Comparison of ENCODE assay signal across 13 mouse cellular contexts in genomic region chr5:45154936-45155335, GRCm38 (mm10).
"Had no signal": no experiment of that assay in that cellular context is flagged by ENCODE, and none has a peak within 500 bp of the region (broad histone marks: within the 10 kb centered on the region; RNA-seq: fewer than 3 reads in every experiment).

No protein-coding gene starts in this region.

- H3K4me3 ChIP-seq: midbrain, embryonic 12.5 days; midbrain, embryonic 15.5 days; myocyte; neural tube, embryonic 13.5 days had no signal

- H3K9me3 ChIP-seq: midbrain, embryonic 12.5 days; midbrain, embryonic 15.5 days; neural tube, embryonic 13.5 days had no signal

- H3K9ac ChIP-seq: liver, embryonic 14.5 days; liver, postnatal 0 days; lung, embryonic 14.5 days; midbrain, embryonic 12.5 days; midbrain, embryonic 15.5 days; neural tube, embryonic 13.5 days had no signal

- H3K36me3 ChIP-seq: midbrain, embryonic 12.5 days; midbrain, embryonic 15.5 days; neural tube, embryonic 13.5 days had no signal

- H3K4me1 ChIP-seq: midbrain, embryonic 12.5 days; midbrain, embryonic 15.5 days; neural tube, embryonic 13.5 days had no signal

- DNase-seq: kidney, postnatal 14 days; kidney, postnatal 4 days; liver, postnatal 0 days; lung, embryonic 14.5 days; thymus, adult 18-20 months; thymus, postnatal 36 days had no signal

- H3K27me3 ChIP-seq: midbrain, embryonic 12.5 days; midbrain, embryonic 15.5 days; neural tube, embryonic 13.5 days had no signal

- ATAC-seq: liver, postnatal 0 days; lung, postnatal 0 days; midbrain, embryonic 15.5 days had no signal

- H3K4me2 ChIP-seq: lung, embryonic 14.5 days; midbrain, embryonic 12.5 days; midbrain, embryonic 15.5 days; neural tube, embryonic 13.5 days had no signal

- H3K27ac ChIP-seq: liver, embryonic 14.5 days; macrophage; midbrain, embryonic 12.5 days; midbrain, embryonic 15.5 days; neural tube, embryonic 13.5 days had no signal
